9 mouse cellular contexts compared by ENCODE assay signal in the genomic region with DNA sequence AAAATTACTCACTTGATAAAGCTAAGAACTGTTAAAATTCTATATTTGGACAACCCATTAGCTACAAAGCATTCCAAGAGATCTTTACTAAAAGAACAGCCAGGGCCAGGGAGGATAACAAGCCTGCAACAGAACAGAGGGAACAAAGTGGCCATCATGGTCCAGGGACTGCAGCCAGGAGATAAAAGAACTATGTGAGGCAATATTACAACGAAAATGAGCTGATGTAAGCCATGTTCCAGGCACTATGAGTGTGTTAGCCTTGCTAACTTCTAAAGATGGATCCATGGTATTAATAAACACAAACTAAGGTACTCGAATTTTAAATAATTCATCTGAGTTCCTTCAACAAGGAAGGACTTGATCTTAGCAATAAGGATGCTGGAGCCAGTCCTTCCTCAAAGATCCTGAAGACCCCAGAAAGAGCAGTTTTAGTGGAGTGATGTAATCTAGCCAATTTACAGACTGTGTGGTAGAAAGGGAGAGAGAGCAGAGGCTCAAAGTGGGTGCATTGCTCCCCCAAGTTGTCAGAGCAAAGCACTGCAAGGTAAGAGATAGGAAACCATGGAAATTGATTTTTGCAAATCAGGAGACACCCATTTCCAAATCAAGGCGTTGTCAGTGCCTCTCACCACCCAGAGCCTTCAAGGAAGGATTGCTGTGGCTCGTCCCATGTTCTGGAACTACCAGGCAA. TPM values are rescaled to one million over a fixed set of nuclear protein-coding genes. Genes with fewer than 3 reads are reported as not detected.
DNase-seq lines count a peak whose midpoint lies in the region; ATAC-seq lines count a peak whose summit lies in the region.
"Had no signal": no experiment of that assay in that cellular context is flagged by ENCODE, and none has a peak within 500 bp of the region (broad histone marks: within the 10 kb centered on the region; RNA-seq: fewer than 3 reads in every experiment).

No protein-coding gene starts in this region.

- H3K4me2 ChIP-seq in hindbrain, embryonic 16.5 days (ENCODE audit: low read length): no peak overlapping the region
- H3K4me2 ChIP-seq in hindbrain, embryonic 12.5 days (replicated peaks): no peak overlapping the region
- no peak overlapping the region for H3K4me2 ChIP-seq in heart, embryonic 13.5 days
- H3K4me2 ChIP-seq in kidney, embryonic 15.5 days: no peak overlapping the region

- H3K4me3 ChIP-seq in hindbrain, embryonic 16.5 days (ENCODE audit: low read length): no peak overlapping the region
- no peak overlapping the region for H3K4me3 ChIP-seq in hindbrain, embryonic 12.5 days
- no peak overlapping the region for H3K4me3 ChIP-seq in heart, embryonic 13.5 days
- no peak overlapping the region for H3K4me3 ChIP-seq in kidney, embryonic 15.5 days (replicated peaks)

- H3K9me3 ChIP-seq in hindbrain, embryonic 16.5 days (ENCODE audit: control insufficient read depth, low read length): no peaks in the 10 kb centered on the region
- no peaks in the 10 kb centered on the region for H3K9me3 ChIP-seq in hindbrain, embryonic 12.5 days (replicated peaks)
- no peaks in the 10 kb centered on the region for H3K9me3 ChIP-seq in heart, embryonic 13.5 days
- H3K9me3 ChIP-seq in kidney, embryonic 15.5 days (replicated peaks): no peaks in the 10 kb centered on the region

- H3K27ac ChIP-seq in hindbrain, embryonic 16.5 days (ENCODE audit: low read depth, low read length): no peak overlapping the region
- no peak overlapping the region for H3K27ac ChIP-seq in hindbrain, embryonic 12.5 days
- H3K27ac ChIP-seq in heart, embryonic 13.5 days (replicated peaks): peak overlapping the region; percentile 36; the same call in 1 of the 2 replicates
- no peak overlapping the region for H3K27ac ChIP-seq in kidney, embryonic 15.5 days
- H3K27ac ChIP-seq: liver, embryonic 14.5 days had no signal

- DNase-seq in right cerebral cortex, adult 2 months (ENCODE audit: low spot score in 2 of 2): peak; percentile 18 to 34
- DNase-seq in right cerebral cortex, postnatal 25 days: no peak
- DNase-seq in skeletal muscle tissue, adult 2 months (ENCODE audit: low read depth, low spot score): peak; percentile 42
- DNase-seq in cerebellum, postnatal 25 days: no peak

- no peaks in the 10 kb centered on the region for H3K27me3 ChIP-seq in hindbrain, embryonic 16.5 days (replicated peaks; ENCODE audit: control insufficient read depth, insufficient read depth, low read length)
- H3K27me3 ChIP-seq in hindbrain, embryonic 12.5 days: no peaks in the 10 kb centered on the region
- no peaks in the 10 kb centered on the region for H3K27me3 ChIP-seq in heart, embryonic 13.5 days (replicated peaks)
- no peaks in the 10 kb centered on the region for H3K27me3 ChIP-seq in kidney, embryonic 15.5 days

- H3K36me3 ChIP-seq in hindbrain, embryonic 16.5 days (ENCODE audit: control insufficient read depth, insufficient read depth, low read length): no peaks in the 10 kb centered on the region
- no peaks in the 10 kb centered on the region for H3K36me3 ChIP-seq in hindbrain, embryonic 12.5 days
- no peaks in the 10 kb centered on the region for H3K36me3 ChIP-seq in heart, embryonic 13.5 days
- no peaks in the 10 kb centered on the region for H3K36me3 ChIP-seq in kidney, embryonic 15.5 days

- no peaks in the 10 kb centered on the region for H3K4me1 ChIP-seq in hindbrain, embryonic 16.5 days (ENCODE audit: control insufficient read depth, insufficient read depth, low read depth, low read length)
- no peaks in the 10 kb centered on the region for H3K4me1 ChIP-seq in hindbrain, embryonic 12.5 days
- H3K4me1 ChIP-seq in heart, embryonic 13.5 days: peaks cover 17% of the 10 kb centered on the region
- no peaks in the 10 kb centered on the region for H3K4me1 ChIP-seq in kidney, embryonic 15.5 days

- peak; percentile 79 for ATAC-seq in hindbrain, embryonic 16.5 days
- no peak for ATAC-seq in hindbrain, embryonic 12.5 days (ENCODE audit: low FRiP score)
- ATAC-seq in heart, embryonic 13.5 days (ENCODE audit: extremely low read depth, insufficient number of reproducible peaks, low FRiP score, low TSS enrichment): no peak
- no peak for ATAC-seq in kidney, embryonic 15.5 days (replicated peaks; ENCODE audit: low FRiP score)

- WGBS in hindbrain, embryonic 16.5 days: 59% methylated on average over 4 of the region's 4 CpGs
- WGBS in hindbrain, embryonic 12.5 days: 54% methylated on average over 4 of the region's 4 CpGs
- 38% methylated on average over 4 of the region's 4 CpGs for WGBS in heart, embryonic 13.5 days
- 58% methylated on average over 4 of the region's 4 CpGs for WGBS in kidney, embryonic 15.5 days

- no peak overlapping the region for H3K9ac ChIP-seq in hindbrain, embryonic 16.5 days (ENCODE audit: low read depth, low read length)
- no peak overlapping the region for H3K9ac ChIP-seq in hindbrain, embryonic 12.5 days
- H3K9ac ChIP-seq in heart, embryonic 13.5 days: no peak overlapping the region
- H3K9ac ChIP-seq in kidney, embryonic 15.5 days: no peak overlapping the region
- H3K9ac ChIP-seq: liver, embryonic 14.5 days had no signal

RNA-seq across cellular contexts. Expression of gene Armh4, which starts 59.7 kb away (rescaled TPM):
- 26.4 and 26.7 TPM in 2 replicates for polyA plus RNA-seq in hindbrain, embryonic 16.5 days (2015; fragmentation: Nextera tagmentation; extraction: Ambion mirVana)
- polyA plus RNA-seq in hindbrain, embryonic 12.5 days (2016; fragmentation: Nextera tagmentation; extraction: Ambion mirVana): 41.1 and 41.4 TPM in 2 replicates
- 57.5 and 62.7 TPM in 2 replicates for polyA plus RNA-seq in heart, embryonic 13.5 days (2015; fragmentation: Nextera tagmentation; extraction: Ambion mirVana)
- polyA plus RNA-seq in kidney, embryonic 15.5 days (2015; fragmentation: Nextera tagmentation; extraction: Ambion mirVana): 5.7 and 7.7 TPM in 2 replicates

Comparison
In these comparisons a context has a peak if more than half of its experiments do, and no peak if none do; other contexts are left out.
1. DNase-seq: peak in right cerebral cortex, adult 2 months (2 of 2) and skeletal muscle tissue, adult 2 months (single experiment); none in right cerebral cortex, postnatal 25 days (single experiment) and cerebellum, postnatal 25 days (0 of 2).